Mouse (Mus musculus) cortical plate, adult 2 months (tissue): ENCODE measurements around the gene Gm26657. TPM values are rescaled to one million over a fixed set of nuclear protein-coding genes. Genes with fewer than 3 reads are reported as not detected.

Experiments used
- H3K27ac ChIP-seq: fragments of 200-500 bp; 2 replicates; pipeline ENCODE4 v1.5.1; 2012; ENCODE audit warnings: low read length, control low read depth, inconsistent platforms; ENCODE audit not compliant: insufficient read depth
- H3K4me1 ChIP-seq: fragments of 200-500 bp; 2 replicates; pipeline ENCODE4 v1.6.1; 2011; ENCODE audit warnings: low read length; ENCODE audit not compliant: control insufficient read depth, insufficient read depth
- H3K4me3 ChIP-seq: fragments of 200-500 bp; 2 replicates; pipeline ENCODE4 v1.5.1; 2011; ENCODE audit warnings: mild to moderate bottlenecking, low read length, control low read depth; ENCODE audit not compliant: insufficient read depth
- CTCF ChIP-seq: fragments of 200-500 bp; IDR thresholded peaks from 2 replicates; pipeline ENCODE4 v1.5.1; 2011; ENCODE audit warnings: mild to moderate bottlenecking, control low read depth, low read length; ENCODE audit not compliant: insufficient read depth; ENCODE audit errors: extremely low read depth
- POLR2A ChIP-seq: fragments of 200-500 bp; IDR thresholded peaks from 2 replicates; pipeline ENCODE4 v1.6.1; 2011; ENCODE audit warnings: mild to moderate bottlenecking, low read length, control low read depth; ENCODE audit not compliant: insufficient read depth; ENCODE audit errors: extremely low read depth
- polyA plus RNA-seq: library from polyadenylated mRNA; depleted of rRNA; stranded (reverse); fragments of >200 nt; gene quantifications from 2 replicates; pipeline ENCODE4 v1.2.3, GENCODE M21; 2012; rRNA removed

The Gm26657 gene
- not detected in 2 replicates for polyA plus RNA-seq

GRCm38 (mm10) chr4:56740020-56740485 is at the start of gene Gm26657:
Gm26657 (plus strand) TSS chr4:56740070.
- no peaks in the 10 kb centered on the region for H3K4me1 ChIP-seq
- no peak within 1 kb of the TSS for H3K4me3 ChIP-seq
- H3K27ac ChIP-seq = no peak within 1 kb of the TSS
- TF ChIP-seq CTCF = no peak
- no peak for TF ChIP-seq POLR2A

GRCm38 (mm10) chr4:56696401-56696800 is 43.5 kb upstream of the Gm26657 start:
- TF ChIP-seq CTCF (no peak), POLR2A (no peak)
- Histone ChIP-seq H3K4me3 (no peak overlapping the region), H3K27ac (no peak overlapping the region), H3K4me1 (no peaks in the 10 kb centered on the region)

- H3K27ac ChIP-seq = no peak overlapping the region
- TF ChIP-seq POLR2A = no peak
- no peak for TF ChIP-seq CTCF
- H3K4me3 ChIP-seq = no peak overlapping the region
- H3K4me1 ChIP-seq = no peaks in the 10 kb centered on the region
Measured at GRCm38 (mm10) chr4:56698671-56699070, 41.2 kb upstream of the Gm26657 start.

- Histone ChIP-seq H3K4me3 (no peak overlapping the region), H3K27ac (no peak overlapping the region), H3K4me1 (no peaks in the 10 kb centered on the region)
- TF ChIP-seq POLR2A (no peak), CTCF (no peak)
Measured at GRCm38 (mm10) chr4:56702234-56702633, 37.6 kb upstream of the Gm26657 start.

GRCm38 (mm10) chr4:56713155-56713554 is 26.7 kb upstream of the Gm26657 start:
- peak overlapping the region; percentile 81 for H3K27ac ChIP-seq
- TF ChIP-seq CTCF = no peak
- TF ChIP-seq POLR2A = no peak
- H3K4me1 ChIP-seq = peaks cover 3% of the 10 kb centered on the region
- no peak overlapping the region for H3K4me3 ChIP-seq

GRCm38 (mm10) chr4:56716801-56717200 is 23.1 kb upstream of the Gm26657 start:
- H3K27ac ChIP-seq = no peak overlapping the region
- no peak overlapping the region for H3K4me3 ChIP-seq
- TF ChIP-seq POLR2A (no peak), CTCF (no peak)
- peaks cover 6% of the 10 kb centered on the region for H3K4me1 ChIP-seq

- H3K4me3 ChIP-seq = no peak overlapping the region
- no peak overlapping the region for H3K27ac ChIP-seq
- no peak for TF ChIP-seq POLR2A
- TF ChIP-seq CTCF = no peak
- H3K4me1 ChIP-seq = peaks cover 4% of the 10 kb centered on the region
Measured at GRCm38 (mm10) chr4:56717932-56718331, 21.9 kb upstream of the Gm26657 start.

- H3K4me1 ChIP-seq = peaks cover 2% of the 10 kb centered on the region; the same call in 1 of the 2 replicates
- TF ChIP-seq POLR2A = no peak
- no peak for TF ChIP-seq CTCF
- H3K4me3 ChIP-seq = no peak overlapping the region
- H3K27ac ChIP-seq = no peak overlapping the region
Measured at GRCm38 (mm10) chr4:56718573-56719442, 21.1 kb upstream of the Gm26657 start.

- Histone ChIP-seq H3K4me1 (peaks cover 2% of the 10 kb centered on the region; the same call in 1 of the 2 replicates), H3K4me3 (no peak overlapping the region), H3K27ac (no peak overlapping the region)
- no peak for TF ChIP-seq CTCF
- TF ChIP-seq POLR2A = no peak
Measured at GRCm38 (mm10) chr4:56719456-56719855, 20.4 kb upstream of the Gm26657 start.

GRCm38 (mm10) chr4:56720403-56720802 is 19.5 kb upstream of the Gm26657 start:
- TF ChIP-seq CTCF (no peak), POLR2A (no peak)
- Histone ChIP-seq H3K27ac (no peak overlapping the region), H3K4me3 (no peak overlapping the region), H3K4me1 (peaks cover 2% of the 10 kb centered on the region; the same call in 1 of the 2 replicates)
